Mouse (Mus musculus) Muller cell, postnatal 12 days (primary cell): ENCODE measurements at regions not wholly inside any gene's neighbourhood (a gene's known extent, or its start where the extent isn't known, plus 50 kb on each side); places are given as distances from the start of the nearest gene placed in this dataset.
A peak's percentile ranks its signal among the peaks of the same experiment; 100 is the strongest.

Experiments
- DNase-seq: peaks from one replicate; pipeline ENCODE4 v3.0.0-alpha.2; 2015; ENCODE audit errors: inconsistent ontology term

DNA sequence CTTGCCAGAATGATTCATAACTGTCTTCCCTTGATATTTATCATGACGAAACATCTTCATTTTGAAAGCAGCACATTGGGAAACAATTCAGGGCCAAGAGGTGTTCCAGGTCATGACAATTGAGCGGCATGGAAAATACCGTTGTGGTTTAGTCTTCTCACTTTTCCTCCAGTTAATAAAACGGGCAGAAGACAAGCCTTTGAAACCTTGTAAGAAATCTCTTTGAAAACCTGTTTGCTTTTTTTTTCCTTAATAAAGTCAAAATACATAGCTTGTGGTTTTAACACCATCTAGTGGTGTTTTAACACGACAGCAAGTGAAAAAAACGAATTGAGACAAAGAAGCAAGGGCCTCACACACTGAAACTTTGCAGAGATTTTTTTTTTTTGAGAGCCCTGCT, 1389.0 kb upstream of the Acvr2a start:
- peak; percentile 43 for DNase-seq

DNA sequence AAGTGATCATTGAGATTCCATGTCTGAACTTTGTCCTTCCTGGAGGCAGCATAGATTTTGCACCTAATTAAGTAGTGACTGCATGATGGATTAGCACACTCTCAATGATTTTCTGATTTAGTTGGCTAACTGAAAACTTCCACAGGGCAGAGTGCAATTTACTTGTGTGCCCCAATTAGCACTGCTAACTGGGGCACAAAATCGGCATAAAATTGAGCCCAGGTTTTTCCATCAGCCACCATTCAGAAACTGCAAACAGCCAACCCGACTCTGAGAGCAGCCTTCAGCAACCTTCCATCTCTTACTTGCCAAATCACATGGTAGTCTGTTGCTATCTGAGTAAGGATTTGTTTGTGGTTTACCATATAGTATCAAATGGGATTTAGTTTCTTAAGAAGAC, 1384.1 kb upstream of the Acvr2a start:
- DNase-seq, result peak; percentile 82

DNA sequence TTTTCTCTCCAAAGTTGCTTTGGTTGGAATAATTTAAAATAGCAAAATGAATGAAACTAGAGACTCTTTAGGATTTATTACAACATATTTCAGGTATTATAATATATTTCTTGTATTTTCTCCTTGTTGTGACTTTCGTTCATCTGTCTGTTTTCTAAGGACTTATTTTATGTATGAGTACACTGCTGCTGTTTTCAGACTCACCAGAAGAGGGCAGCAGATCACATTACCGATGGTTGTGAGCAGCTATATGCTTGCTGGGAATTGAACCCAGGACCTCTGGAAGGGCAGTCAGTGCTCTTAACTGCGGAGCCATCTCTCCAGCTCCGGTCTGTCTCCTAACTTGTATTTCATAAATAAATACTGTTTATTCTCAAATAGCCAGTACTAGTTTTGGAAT, 1347.9 kb upstream of the Acvr2a start:
- no peak for DNase-seq

DNA sequence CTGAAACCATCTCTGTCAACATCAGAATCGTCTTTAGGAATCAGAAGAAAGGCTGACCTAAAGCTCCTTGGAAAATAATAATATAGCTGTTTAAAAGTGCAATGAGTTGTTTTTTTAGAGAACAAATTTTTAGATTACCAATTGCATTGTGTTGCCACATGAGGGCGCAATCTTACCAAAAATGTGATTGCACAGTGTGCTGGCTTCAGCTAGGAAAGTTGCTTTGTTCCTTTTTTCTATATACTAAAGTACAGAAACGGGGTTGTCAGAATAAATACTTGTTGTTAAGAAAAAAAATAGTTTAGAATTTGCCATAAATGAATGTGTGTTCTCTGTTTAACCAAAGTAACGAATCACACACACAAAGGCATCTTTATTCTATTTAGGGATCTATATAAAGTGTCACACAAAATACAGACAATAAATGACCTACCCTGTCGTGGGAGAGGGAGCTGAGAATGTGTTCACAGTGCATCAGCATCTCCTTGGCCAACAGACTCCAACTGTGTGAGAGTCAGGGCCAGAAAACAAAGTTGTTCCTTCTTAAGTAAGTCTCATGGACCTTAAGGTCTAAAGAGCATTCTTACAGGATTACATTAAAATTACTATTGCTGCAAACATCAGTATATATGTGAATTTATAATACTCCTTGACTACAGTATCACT, 1321.9 kb upstream of the Acvr2a start:
- DNase-seq, result peak; percentile 20
